Mouse (Mus musculus) frontal cortex, postnatal 10 days (tissue): Measurements from ENCODE around the gene Vti1a.
A peak's percentile ranks its signal among the peaks of the same experiment; 100 is the strongest.

Experiments used
- DNase-seq, 2 experiments: peaks; one replicate each; pipeline ENCODE4 v3.0.0; 2022; ENCODE audit warnings: low spot score in 2 of 2, mixed read lengths in 1 of 2

Vti1a gene

DNA sequence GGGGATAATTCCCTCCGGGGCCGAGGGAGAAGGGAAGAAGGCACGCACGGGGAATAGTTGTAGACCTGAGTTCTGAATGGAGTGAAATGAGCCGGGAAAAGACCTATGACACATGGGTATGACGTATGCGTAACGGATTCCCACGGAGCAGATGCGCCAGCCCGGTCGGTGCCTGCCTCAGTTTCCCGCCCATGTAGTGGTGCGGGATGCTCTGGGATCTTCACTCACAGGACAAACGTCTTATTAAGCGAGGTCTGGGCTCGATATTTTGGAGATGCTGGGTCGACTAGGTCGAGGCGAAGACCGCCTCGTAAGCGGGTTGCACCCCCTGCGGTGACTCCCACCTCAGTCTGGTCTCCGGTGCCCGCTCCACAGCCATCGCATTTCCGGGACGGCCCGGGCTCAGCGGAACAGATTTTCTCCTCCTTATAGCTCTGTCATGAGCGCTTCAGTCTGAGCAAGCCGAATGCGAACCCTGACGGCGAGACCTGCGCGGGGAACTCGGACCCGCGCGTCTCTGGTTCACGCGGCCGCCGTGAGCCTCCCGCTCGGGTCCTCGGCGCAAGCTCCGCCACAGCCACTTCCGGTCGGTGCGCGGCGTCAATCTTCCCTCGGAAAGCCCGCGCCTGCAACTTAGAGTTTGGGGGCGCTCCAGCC lies 515 bp upstream of the Vti1a start, which contains the start of gene Zdhhc6:
Gene Zdhhc6 (minus strand): TSS at position 581 of the 657 bp plus-strand sequence.
- DNase-seq, result peak; percentile 41 to 82

DNA sequence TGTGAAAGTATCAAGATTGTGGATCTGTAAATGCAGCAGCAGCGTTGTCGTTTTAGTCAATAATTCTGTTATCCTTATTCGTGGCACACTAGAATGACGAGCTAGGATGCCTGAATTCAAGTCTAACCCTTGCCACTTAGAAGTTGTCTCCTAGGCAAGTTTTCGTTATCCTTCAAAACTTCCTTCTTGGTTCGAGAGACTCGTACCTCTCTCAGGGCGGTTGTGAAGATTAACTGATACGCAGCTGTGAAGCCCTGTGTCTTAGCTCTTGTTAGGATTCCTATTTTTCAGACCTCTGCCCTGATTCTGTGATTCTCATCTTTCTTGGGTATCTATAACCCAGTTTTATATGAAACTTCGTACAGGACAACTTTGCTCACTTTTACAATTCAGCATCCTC lies 806 bp downstream of the Vti1a start:
- DNase-seq, result no peak

DNA sequence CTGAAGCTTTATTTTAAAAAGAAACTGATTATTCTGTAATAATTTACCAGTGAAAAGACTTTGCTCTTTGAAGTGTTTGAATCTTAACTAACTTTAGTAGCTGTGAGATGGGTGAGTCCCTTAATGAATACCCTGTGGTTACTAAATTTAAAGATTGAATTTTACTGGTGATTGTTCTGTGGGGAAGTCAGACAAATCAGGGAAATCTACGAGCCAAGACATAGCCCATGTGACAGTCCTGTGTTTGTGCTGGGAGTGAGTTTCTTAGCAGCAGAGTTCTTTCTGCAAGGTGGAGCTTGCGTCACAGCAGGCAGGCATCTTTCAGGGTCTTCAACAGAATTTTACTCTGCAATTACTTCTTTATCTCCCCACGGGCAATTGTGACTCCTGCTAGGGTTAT lies 2.9 kb downstream of the Vti1a start:
- DNase-seq, result no peak

DNA sequence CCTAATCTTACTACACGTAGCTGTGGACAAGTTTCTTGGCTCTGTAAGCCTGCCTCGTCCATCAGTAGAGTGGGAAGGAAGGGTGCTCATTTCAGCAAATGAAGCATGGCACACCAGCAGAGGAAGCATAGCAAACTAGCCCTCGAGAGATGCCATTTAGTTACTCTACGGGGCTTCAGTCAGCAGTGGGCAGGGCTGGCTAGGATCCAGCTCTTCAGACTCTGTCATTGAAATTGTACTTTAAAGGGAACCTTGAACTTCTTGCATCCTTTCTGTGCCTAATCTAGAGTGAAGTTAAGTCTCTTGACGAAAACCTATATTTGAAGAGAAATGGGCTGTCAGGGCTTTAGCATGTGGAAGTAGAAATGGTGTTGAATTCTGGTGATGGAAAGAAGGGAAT lies 3.4 kb downstream of the Vti1a start:
- no peak for DNase-seq

DNA sequence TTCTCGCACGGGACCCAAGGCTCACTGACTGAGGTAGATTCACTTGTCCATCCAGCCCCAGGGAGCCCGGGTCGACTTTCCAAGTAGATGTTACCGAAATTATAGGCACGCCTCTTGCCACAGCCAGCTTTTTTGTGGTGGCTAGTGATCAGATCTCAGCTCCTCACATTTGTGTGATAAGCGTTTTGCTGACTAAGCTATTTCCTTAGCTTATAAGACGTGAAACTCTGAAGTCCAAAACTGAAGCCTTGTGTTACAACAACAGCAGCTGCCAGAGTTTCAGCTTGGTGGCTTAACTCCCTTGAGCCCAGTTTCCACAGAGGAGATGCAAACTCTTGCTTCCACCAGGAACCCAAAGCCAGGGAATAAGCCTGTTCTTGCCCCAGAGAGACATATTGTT lies 6.5 kb downstream of the Vti1a start:
- DNase-seq, result no peak

DNA sequence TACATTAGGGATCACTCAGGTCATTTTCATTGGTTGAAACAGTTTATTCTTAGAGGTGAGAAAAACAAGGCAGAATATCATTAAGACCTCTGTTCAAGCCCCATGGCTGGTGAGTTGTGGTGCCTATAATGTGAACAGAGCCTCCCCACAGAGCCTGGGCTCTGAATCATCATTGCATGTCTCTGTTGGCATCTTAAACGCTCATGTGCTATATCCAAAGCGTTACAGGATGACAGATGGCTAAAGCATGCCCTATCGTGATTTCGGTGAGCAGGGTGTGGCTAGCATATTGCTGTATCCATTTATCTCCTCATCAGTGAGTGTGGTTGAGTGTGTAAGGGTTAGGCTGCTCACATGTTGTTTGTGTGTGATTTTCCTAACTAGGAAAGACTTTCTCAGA lies 11.4 kb downstream of the Vti1a start:
- DNase-seq, result no peak

DNA sequence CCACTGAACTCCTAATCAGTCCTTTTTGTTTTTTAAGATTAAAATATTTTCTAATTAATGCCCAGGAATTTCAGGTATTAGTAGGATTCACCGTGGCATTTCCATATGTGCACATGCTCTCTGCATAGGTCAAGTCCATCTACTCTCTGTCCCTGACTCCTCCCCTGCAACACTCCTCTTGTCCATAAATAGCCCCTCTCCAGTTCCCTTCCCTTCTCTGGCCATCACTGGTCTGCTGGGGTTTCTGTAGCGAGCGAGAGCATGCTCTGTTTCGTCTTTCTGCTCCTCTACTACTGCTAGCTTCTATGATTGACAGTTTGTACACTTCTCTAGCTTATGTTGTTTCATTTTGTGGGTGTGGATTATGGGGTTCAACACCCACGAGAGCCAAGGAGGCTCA lies 15.7 kb downstream of the Vti1a start:
- no peak for DNase-seq

DNA sequence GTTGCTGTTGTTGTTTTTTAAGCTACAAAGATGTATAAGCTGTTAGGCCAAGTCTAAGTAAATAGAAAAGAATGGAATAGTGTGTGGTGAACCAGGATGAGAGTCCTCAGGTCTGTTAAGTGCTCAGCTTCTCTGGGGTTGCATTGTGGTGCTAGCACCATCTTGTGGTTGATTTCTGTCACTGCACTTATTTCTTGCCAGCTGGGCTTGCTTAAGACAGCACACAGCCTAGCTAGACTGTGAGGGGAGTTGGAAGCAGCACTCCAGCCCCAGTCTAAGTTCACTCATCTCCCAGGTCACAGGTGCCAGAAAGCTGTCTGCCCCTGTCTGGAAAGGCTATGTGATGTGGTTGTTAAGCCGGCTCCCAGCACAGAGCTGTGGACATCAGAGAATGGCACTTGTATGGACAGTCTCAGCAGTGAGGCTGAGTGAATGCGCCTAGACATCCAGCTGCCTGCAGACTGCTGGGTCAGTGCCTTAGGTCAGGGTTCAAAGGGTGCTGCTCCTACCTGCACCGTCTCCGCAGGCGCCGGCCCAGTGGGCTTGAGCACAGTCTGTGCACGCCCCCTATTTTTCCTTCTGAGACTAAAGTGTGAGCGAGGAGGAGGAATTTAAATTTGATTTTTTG lies 16.7 kb downstream of the Vti1a start:
- peak; percentile 53 to 60 for DNase-seq

DNA sequence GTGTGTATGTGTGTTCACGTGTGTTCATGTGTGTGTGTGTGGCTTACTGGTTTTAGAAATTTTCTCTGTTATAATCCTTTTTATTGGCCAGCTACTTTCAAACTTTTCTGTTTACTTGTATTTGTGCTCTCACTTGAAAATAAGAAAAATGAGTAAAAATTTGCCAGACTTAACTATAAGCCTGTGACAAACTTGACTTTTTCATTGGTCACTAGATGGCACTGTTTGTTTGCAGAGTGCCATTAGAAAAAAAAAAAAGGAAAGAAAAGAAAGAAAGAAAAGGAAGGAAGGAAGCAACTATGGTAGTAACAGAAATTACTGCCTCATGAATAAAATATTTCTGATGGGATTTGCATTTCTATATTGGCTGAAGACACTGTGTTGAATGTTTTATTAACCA lies 19.8 kb downstream of the Vti1a start:
- no peak for DNase-seq

DNA sequence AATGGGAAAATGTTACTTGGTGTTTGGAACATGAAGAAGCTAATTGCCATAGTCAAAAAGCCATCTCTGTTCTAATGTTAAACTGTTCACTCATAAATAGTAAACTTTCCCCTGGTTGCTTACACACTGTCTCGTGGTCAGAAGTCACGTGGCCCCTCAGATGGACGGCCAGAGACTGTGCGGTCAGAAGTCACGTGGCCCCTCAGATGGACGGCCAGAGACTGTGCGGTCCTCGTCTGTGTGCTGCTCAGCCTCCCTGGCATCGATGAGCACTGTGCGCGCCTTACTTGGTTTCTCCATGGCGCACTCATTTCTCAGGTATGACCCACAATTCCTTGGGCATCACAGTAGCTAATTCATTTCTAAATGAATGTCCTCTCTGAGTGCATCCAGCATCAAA lies 20.3 kb downstream of the Vti1a start:
- no peak for DNase-seq

DNA sequence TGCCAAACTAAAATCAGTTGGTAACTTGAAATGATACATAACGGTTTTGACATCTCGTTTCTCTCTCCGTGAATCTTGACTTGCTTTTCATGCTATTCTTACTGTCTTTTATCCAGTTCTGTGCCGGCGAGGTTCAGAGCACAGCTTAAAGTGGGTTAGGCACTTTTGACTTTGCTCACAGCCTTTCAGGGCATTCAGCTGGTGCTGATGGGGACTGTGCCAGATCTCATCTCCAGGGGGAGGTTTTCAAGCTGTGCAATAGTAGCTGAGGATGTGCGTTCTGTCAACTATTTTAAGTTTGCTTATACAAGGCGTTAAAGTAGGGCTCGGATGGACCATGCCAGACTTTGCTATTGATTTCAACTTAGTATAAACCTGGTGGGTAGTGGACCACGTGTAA lies 21.0 kb downstream of the Vti1a start:
- DNase-seq, result no peak

DNA sequence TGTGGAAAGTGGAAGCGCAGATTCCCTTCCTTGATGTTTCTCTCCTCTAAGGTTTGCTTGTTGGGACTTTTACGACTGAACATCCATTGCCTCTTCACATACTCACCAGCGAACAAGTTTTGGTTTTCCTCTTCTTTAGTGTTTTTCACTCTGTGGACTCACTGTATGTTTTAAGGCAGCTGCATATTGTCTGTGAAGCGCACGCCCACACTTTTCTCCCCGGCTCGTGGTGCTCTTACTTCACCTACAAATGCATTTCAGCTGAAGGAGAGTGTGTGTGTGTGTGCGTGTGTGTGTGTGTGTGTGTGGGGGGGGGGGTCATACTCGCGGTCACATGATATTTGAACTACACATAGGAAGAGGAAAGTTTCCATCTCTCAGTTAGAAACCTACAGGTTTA lies 21.6 kb downstream of the Vti1a start:
- no peak for DNase-seq

DNA sequence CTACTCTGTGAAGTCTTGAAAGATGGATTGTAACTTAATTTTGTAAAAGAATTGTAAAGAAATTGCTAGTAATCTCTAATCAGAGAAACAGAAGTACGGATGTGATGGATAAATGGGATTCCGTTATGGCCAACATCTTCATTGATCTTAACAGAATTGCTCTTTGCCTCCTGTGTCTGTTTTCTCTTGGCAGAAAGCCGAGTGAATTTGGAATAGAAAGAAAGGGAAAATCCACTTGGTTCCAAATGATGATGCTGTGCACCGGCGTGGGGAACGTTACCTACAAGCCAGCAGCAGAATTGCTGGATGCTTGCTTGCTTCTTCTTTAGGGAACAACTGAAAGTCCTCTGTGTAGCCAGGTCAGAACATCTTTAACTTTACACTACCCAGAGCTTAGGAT lies 24.4 kb downstream of the Vti1a start:
- no peak for DNase-seq

DNA sequence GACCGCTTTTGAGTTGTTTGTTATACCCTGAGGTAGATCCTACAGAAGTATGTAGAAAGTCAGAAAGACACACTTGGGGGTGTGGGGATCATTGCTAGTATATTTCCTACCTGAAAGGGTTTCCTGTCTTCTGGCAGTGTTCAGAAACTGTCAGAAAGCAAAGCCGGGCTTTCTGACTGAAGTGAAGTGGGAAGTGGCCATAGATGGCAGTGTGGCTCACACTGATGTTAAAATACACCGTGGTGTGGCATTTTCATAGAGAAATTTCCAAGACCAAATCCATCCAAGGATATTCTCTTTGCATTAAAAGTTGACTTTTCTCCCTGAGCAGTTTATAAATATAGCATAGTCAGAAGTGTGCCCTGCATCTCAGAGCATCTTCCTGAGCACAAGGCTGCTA lies 25.3 kb downstream of the Vti1a start:
- DNase-seq, result no peak

DNA sequence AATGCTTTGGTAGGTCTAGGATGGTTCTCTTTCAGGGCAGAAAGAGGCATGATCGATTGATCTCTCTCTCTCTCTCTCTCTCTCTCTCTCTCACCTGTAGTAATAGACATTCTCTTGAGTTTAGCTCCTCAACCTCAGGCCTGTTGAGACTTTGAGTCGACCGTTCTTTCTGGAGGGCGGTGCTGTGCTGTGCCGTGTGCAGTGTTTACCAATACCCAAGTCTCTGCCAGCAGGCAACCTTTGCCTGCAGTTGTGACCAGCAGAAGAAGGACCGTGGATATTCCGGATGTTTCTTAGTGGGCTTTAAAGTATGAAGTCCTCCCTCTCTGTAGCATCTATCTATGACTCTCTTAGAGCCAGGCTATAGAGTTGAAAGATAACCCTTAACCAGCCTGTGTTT lies 26.3 kb downstream of the Vti1a start:
- no peak for DNase-seq

DNA sequence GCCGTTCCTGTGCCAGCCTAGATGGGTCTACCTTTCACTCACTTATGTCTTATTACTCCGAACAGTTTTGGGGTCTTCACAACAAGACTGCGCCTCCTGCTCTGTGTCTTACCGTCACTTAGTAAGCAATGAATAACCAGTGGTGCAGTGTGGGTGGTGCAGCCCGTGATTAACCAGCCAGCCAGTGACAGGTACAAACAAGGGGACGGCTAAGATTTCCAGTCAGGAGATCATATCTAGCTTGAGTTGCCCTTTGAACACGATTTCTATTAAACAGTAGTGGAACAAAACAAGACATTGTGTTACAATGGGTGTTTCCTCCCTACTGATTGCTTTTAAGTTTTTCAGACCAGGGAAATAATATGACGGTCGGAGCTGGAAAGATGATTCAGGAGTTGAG lies 27.2 kb downstream of the Vti1a start:
- no peak for DNase-seq

DNA sequence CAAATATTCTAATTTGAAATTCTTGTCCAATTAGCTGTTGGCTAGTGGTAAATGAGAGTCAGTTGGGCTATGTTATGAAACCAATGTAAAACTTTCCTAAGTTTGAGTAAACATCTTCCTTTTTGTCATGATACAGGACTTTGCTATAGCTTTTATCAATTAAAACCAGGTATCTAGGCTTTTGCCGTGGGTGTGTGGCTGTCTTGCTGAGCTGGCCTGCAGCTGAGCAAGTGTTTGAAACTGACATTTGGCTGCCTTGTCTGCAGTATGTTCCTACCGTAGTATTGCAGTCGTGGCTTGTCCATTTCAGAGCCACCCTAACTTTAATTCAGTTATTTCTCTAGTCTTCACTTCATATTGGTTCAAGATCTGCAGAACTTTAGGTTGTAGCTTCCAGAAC lies 32.1 kb downstream of the Vti1a start:
- DNase-seq, result no peak

DNA sequence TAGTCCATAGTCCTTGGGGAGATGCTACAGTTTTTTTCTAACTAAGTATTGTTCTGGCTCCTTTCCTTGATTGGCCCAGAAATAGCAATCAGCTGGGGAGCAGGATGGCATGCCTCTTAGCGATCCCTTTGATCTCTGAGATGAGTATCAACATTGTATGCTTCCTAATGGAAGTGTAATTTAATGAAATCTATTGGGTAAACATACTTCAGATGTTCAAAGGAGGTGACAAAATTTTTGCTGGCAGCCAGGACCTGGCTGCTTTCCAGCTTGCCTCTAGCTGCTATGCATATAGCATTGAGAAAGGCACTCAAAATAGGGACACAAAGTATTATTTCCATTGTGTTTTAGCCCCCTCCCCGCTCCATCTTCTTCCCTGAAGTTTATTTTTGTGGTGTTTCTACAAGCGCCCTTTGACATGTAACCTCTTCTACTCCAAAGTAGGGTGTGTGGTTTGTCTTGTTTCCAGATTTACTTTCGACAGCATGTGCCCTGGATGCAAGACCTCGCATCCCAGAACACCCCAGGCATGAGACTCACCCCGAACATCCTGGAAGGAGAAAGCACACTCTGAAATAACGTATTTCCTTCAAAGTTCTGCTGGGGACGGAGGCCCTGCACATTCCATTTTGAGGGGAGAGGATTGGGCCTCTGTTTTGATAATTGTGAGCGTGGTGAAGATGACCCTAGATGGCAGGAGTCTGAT lies 34.7 kb downstream of the Vti1a start:
- DNase-seq, result no peak

DNA sequence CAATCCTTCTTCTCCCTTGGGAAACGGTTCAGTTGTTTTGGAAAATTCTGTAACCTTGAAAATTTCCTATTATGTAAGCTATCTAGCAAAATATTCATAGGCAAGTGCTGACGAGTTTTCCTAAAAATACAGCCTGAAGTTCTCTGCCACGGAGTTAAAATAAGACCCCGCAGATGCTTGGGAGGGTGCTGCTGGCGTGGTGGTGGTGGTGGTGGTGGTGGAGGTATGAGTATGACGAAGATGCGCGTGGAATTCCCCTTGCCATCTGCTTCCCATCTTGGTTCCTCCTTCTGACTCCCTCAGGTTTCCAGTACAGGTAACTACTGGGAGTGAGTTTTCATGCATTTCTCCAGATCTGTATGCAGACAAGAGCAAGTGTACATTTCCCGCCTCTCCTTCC lies 46.5 kb downstream of the Vti1a start:
- DNase-seq, result no peak

DNA sequence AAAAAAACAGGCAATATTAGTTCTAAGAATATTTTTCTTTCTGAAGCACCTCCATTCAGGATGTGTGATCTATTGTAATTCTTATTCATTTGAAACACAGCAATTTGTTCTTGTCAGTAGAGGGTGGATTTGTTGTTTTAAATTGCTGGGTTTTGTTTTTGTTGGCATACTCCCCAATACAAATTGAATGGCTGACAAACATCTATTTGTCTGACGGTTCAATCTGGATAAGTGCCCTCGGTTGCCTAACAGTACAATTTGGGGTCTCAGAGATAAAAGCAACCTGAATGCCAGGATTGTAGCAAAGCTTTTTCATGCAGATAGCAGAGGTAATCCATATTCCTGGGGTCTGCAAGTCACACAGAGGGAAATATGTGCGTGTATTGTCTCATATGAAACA lies 53.6 kb downstream of the Vti1a start:
- DNase-seq, result no peak

DNA sequence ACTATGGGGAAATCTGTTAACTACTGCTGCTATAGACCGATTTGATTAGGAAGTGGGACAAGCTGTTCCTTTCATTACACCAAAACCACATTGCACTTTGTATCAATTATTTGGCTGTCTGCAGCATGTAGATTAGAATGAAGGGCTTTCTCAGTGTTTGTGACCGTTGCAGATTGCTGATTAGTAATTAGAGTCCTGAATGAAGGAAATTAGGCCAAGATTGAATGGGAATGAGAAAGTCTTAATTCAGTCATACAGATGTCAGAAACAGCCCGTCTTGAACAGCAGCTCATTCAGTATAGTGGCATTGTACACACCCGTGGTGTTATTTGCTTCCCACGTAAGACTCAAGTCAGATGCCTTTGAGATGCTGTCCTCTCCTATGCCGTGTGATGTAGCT lies 60.2 kb downstream of the Vti1a start:
- no peak for DNase-seq

DNA sequence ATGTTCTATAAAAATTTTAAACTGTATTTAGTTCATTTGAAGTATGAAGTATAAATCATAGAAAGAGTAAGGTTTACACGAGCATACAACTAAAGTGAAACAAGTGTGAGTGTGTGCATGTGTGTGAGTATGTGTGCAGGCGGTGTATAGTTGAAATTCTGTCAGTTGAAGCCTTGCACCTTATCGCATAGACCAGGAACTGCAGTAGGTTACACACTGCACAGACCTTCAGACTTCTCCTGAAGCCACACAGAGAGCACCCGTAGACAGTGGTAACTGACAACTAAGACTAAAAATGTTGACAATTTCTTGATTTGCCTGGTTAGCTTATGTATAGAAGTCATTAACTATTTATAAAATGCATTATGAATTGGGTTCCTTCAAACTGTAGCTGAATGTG lies 61.4 kb downstream of the Vti1a start:
- DNase-seq, result no peak

DNA sequence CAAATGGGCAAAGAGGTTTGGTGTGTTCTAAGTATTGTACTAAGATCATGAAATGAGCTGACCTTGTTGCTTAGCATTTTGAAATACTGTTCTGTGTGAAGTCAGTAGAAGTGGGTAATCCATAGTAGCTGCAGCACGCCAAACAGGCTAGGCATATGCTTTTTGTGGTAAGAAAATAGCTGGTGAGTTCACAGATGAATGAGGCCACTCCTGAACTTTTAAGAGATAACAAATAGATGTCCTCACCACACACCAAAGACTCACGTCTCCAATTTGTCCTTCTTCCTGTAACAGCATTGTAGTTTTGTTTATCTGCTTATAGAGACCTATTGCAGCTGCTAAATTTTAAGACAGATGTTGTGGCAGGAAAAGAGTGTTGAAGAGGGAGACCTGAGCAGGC lies 62.8 kb downstream of the Vti1a start:
- DNase-seq, result no peak
